Mouse (Mus musculus) E14TG2a.4 (cell line): Measurements from ENCODE around the gene Gipc2.

Experiments used
- CTCF ChIP-seq: conservative IDR thresholded peaks from 2 replicates; pipeline ENCODE4 v1.5.1; 2014; ENCODE audit warnings: low read length
- POU5F1 ChIP-seq: IDR thresholded peaks from 2 replicates; pipeline ENCODE4 v1.6.1; 2014; ENCODE audit warnings: low read length, borderline replicate concordance

DNA sequence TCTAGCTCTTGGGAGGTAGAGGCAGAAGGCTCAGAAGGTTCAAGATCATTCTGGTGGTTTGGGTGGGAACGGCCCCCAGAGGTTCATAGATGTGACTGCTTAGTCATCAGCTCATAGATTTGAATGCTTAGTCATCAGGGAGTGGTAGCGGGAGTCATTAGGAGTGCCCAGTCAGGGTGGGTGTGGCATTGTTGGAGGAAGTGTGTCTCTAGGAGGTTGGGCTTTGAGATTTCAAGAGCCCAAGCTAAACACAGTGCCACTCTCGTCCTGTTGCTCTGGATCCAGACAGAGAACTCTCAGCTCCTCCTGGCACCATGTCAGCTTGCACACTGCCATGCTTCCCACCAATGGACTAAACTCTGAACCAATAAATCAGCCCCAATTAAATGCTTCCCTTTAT is 43.3 kb downstream of the Gipc2 start:
- TF ChIP-seq CTCF: no peak
- TF ChIP-seq POU5F1: no peak
